Mouse (Mus musculus) A20 (cell line): ENCODE results near the gene Islr2.
"Not testable (repeated sequence)": the region's sequence is repeated elsewhere in the genome, so short reads cannot be mapped to it uniquely, and the experiment has no call there.

Source experiments
- DNase-seq: peaks from one replicate; pipeline ENCODE4 v3.0.0-alpha.2; 2011; ENCODE audit warnings: low read depth, low spot score

Islr2 gene

DNA sequence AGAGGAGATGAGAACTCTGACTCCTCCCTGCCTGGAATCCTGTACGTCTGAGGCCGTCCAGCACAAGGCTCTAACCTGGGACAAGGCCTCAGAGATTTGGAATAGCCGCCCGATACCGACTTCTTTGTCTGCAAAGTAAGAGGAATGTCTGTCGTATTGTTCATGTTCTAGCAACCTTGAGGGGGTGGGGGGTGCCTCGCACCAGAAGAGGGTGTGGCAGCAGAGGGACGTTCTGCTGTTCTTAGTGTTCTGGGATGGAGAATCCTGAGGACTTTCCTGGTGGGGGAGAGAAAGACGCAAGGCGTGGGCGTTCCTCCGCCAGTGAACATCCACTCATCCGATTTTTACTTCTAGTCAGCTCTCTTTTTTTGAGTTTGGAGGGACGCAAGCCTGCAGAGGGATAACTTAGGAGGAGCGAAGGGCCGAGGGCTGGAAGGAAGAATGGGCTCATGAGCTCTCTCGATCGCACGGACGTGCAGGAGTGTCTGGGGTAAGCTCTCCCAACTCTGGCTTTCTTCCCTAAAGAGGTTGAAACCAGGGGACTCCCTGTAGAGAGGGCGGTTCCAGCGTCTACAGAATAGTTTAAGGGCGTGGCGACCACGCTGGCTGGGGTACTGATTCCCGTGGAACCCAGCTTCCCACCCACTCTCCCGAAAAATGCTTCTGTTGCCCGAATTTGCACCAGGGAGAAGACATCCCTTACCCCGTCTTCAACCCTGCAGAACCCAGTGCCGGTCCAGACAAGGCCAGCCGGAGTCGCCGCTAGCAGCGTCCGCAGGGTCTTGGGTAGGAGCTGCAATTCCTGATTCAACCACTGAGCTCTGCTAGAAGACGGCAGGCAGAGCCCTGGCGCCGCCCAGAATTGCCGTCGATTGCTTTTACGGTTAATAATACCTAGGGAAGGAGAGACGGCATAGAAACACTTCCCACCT lies at the start of gene Islr2, which contains the start of gene Islr:
Gene Islr2 (minus strand): TSS at position 804 of the 932 bp plus-strand sequence.
Gene Islr (minus strand): TSS at position 791 of the 932 bp plus-strand sequence.
- no peak for DNase-seq

- not testable (repeated sequence) for DNase-seq
Observed at GRCm38 (mm10) chr9:58253805-58254122, 49.6 kb upstream of the Islr2 start.

GRCm38 (mm10) chr9:58253033-58253804 lies 49.1 kb upstream of the Islr2 start, which contains the start of gene Stoml1:
Gene Stoml1 (plus strand): TSS chr9:58253164.
- peak; percentile 93 for DNase-seq

DNA sequence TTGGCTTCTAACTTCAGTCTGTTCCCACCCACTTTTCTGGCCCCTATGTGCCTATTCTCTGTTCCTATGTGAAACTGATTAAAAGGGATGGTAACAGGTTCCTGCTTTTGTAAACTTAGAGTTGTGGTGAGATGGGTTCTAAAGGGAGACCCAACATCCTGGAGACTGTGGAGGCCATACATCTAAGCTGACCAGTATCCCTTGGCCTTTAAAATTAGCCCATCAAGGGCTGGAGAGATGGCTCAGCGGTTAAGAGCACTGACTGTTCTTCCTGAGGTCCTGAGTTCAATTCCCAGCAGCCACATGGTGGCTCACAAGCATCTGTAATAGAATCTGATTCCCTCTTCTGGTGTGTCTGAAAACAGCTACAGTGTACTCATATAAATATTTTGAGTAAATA lies 46.6 kb upstream of the Islr2 start:
- DNase-seq = not testable (repeated sequence)

GRCm38 (mm10) chr9:58250322-58250721 lies 46.2 kb upstream of the Islr2 start:
- DNase-seq = peak; percentile 59

- peak; percentile 77 for DNase-seq
Observed at GRCm38 (mm10) chr9:58249592-58250192, 45.6 kb upstream of the Islr2 start, which contains the start of gene Pml. Gene Pml (minus strand): TSS chr9:58249786.

DNA sequence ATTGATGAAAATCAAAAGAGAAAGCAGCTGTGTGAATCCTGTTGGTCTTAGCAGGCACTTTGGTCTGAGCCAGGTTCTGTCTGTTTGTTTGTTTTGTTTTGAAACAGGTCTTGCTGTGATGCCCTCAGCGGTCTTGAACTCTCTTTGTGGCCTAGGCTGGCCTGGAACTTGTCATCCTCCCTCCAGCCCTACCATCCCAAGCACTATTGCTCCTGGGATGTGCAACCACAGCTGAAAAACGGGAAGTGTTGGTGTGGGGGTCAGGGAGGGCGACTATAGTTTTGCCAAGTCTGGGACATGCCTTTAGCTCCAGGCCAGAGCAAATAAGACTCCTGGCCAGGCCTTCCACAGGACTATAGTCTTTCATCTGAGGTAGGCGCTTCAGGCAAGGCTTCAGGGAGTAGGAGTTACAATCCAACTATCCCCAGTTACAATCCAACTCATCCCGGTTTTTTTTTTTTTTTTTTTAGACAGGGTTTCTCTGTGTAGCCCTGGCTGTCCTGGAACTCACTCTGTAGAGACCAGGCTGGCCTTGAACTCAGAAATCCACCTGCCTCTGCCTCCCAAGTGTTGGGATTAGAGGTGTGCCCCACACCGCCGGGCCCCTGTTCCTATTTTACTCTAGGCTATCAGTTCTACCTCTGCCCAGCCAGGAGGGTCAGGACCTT lies 44.8 kb upstream of the Islr2 start:
- DNase-seq = peak; percentile 36

- no peak for DNase-seq
Observed at GRCm38 (mm10) chr9:58247064-58247759, 43.1 kb upstream of the Islr2 start.

DNA sequence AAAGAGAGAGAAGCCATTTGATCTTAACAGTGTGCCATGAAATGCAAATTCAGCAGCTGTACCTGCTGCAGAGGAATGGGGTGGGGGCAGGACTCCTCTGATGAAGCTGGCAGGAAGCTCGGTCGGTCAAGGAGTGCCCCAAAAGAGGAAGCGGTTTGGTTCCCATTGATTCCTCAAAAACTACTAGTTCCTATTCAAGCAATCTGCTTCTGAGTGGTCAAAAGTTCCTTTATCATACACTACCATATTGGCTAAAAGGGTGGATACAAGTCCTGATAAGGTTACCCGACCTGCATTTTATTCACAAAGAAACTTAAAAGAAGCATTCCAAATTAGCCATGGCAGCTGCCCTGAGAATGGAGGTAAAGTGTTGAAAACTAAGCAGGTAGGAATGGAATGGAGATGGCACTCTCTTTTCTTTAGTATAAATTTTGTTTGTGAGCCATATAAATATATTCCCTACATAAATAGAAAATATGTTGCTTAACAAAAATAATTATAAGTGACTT lies 42.0 kb upstream of the Islr2 start:
- peak; percentile 61 for DNase-seq

DNA sequence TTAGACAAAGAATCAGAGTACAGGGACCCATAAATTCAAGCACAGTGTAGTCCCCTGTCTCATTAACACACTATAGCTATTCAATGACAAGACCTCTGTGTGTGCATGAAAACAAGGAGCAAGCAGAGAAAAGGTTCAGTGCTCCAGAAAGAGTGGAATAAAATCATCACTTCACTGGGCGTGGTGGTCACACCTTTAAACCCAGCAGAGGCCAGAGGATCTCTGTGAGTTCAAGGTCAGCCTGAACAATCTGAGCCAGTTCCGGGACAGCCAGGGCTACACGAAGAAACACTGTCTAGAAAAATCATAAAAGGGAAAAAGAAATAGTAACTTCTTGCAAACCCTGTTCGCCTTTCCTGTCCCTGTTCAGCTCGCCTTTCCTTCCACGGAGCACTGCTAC lies 39.6 kb upstream of the Islr2 start:
- DNase-seq = no peak

GRCm38 (mm10) chr9:58242696-58243095 lies 38.6 kb upstream of the Islr2 start:
- DNase-seq = no peak

DNA sequence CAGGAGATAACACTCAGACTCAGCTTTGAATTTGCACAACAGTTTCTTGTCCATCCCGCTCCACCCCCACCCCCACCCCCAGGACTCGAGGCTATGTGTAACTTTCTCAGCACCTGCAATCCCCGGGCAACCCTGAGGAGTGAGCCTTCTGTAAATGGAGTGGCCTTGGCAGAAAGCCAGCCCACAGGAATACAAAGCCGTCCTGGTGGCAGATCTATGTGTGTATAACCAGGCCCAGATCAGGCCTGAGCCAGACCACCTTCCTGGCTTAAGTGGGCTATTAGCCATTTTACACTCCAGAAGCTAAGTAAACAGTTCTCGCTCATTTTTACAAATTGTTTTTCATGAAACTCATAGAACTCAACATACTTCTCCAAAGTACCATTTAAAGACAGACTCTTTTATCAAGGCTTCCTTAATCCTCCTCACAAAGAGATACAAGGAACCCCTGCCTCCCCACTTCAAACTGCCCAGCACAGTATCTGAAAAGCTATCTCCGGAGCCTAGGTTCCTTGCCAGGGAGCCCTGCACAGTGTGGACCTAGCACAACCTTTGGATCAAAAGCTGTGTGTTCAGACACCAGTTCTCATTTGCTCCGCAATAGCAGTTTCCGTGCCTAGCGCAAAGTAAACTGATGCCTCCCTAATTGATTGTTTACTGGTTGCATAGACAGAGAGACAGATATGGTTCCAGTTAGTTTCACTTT lies 37.8 kb upstream of the Islr2 start:
- no peak for DNase-seq

- no peak for DNase-seq
Observed at GRCm38 (mm10) chr9:58234502-58235015, 30.4 kb upstream of the Islr2 start.

- no peak for DNase-seq
Observed at GRCm38 (mm10) chr9:58232374-58232773, 28.3 kb upstream of the Islr2 start.

DNA sequence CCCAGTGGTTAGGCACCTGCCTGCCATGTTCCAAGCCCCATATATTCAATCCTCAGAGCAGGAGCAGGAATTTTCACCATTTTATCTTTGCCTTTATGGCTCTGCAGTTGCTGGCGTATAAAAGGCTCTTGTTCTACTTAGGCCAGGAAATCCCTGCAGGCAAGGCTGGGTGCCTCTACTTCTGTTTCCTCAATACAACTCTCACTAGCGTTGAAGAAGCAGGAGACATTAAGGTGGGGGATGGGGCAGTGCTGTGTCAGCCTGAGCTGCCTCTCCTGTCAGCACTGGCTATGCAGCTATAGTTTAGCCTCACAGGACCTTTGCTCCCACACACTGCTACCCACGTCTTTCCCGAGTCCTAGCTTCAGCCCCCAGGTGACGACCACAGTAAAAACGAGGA lies 27.6 kb upstream of the Islr2 start:
- DNase-seq = no peak

DNA sequence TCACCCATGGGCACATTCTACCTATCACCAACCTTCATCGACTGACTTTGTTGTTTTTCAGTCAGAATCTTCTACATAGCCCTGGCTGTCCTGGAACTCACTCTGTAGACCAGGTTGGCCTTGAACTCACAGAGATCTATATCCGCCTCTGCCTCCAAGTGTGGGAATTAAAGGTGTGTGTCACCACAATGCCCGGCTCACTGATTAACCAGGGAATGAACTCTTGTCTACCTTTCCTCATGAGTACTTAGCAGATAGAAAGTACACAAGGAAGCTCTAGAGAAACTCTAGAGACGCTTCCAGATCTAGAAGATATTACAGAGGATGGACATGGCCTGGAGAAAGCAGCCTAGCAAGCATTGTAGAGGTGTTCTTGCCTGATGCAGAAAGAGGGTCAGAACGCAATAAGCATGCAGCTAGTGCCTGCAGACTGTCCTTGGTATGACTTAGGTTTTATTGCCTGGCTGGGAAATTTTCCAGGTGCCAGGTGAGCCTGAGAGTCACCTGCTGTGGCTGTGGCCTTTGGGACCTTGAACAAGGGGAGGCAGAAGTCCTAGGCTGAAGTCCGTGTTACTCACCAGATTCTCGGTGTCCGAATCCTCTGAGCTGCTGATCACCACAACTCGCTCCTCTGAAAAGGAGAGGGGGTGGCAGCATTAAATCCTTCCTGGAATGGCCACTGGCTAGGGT lies 24.8 kb upstream of the Islr2 start:
- no peak for DNase-seq

GRCm38 (mm10) chr9:58225915-58226913 lies 22.1 kb upstream of the Islr2 start:
- DNase-seq = peak; percentile 64

DNA sequence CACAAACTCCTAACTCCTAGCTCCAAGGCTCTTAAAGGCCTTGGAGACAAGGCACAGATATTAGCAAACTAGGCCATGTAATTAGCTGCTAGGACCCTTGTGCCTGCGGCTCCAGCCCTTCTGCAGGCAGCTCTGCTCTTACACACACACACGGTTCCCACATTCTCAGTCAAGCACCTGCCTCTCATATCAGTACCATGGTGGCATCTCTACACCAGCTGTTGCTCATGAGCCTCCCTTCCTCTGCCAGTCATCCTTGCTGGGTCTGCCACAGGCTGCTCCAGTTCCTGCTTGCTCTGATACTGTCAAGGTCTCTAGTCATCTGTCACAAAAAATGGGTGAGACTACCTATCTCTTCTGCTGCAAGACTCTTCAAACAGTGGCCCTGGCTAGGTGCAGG lies 20.2 kb upstream of the Islr2 start:
- no peak for DNase-seq
